Mouse (Mus musculus): Measurements from ENCODE around the gene Tceal6. TPM values are rescaled to one million over a fixed set of nuclear protein-coding genes. Genes with fewer than 3 reads are reported as not detected.
"Not testable (repeated sequence)": the region's sequence is repeated elsewhere in the genome, so short reads cannot be mapped to it uniquely, and the experiment has no call there.

Gene Tceal6
- not detected in 2 replicates for polyA plus RNA-seq (2015; fragmentation: Nextera tagmentation; extraction: Ambion mirVana)

- Histone ChIP-seq H3K27ac (ENCODE audit: low read depth) (no peak within 1 kb of the TSS), H3K36me3 (replicated peaks; ENCODE audit: insufficient read depth, low read length) (no peaks in the 10 kb centered on the region), H3K9me3 (ENCODE audit: low read length) (no peaks in the 10 kb centered on the region), H3K9ac (replicated peaks) (no peak within 1 kb of the TSS), H3K4me2 (ENCODE audit: low read depth, low read length) (no peak within 1 kb of the TSS), H3K27me3 (ENCODE audit: insufficient read depth, low read length) (no peaks in the 10 kb centered on the region; the same call in 1 of the 2 replicates), H3K4me1 (ENCODE audit: insufficient read depth) (no peaks in the 10 kb centered on the region), H3K4me3 (ENCODE audit: low read depth, low read length) (no peak within 1 kb of the TSS)
- no peak for ATAC-seq
- no peak for DNase-seq
- 20% methylated on average over 11 of the region's 13 CpGs for WGBS (ENCODE audit: insufficient replicate concordance)
- TF ChIP-seq EP300 (IDR thresholded peaks at IDR 0.05; ENCODE audit: low read depth) (no peak), CTCF (IDR thresholded peaks at IDR 0.05; ENCODE audit: low read depth) (no peak)
Measured at GRCm38 (mm10) chrX:135210436-135211221, at the start of gene Tceal6. Gene Tceal6 (minus strand): TSS chrX:135210687.

GRCm38 (mm10) chrX:135209773-135210435, 583 bp downstream of the Tceal6 start:
- not testable (repeated sequence) for ATAC-seq; H3K4me3 ChIP-seq (ENCODE audit: low read depth, low read length); H3K9me3 ChIP-seq (ENCODE audit: low read length); H3K4me2 ChIP-seq (ENCODE audit: low read depth, low read length); H3K27ac ChIP-seq (ENCODE audit: low read depth); H3K4me1 ChIP-seq (ENCODE audit: insufficient read depth); H3K36me3 ChIP-seq (replicated peaks; ENCODE audit: insufficient read depth, low read length); H3K9ac ChIP-seq (replicated peaks); DNase-seq; H3K27me3 ChIP-seq (ENCODE audit: insufficient read depth, low read length)
- WGBS (ENCODE audit: insufficient replicate concordance), result 33% methylated on average over 20 of the region's 21 CpGs

- H3K9ac ChIP-seq (replicated peaks); H3K4me3 ChIP-seq (ENCODE audit: low read depth, low read length); H3K27ac ChIP-seq (ENCODE audit: low read depth); H3K4me1 ChIP-seq (ENCODE audit: insufficient read depth); H3K4me2 ChIP-seq (ENCODE audit: low read depth, low read length); H3K27me3 ChIP-seq (ENCODE audit: insufficient read depth, low read length); DNase-seq; ATAC-seq; H3K36me3 ChIP-seq (replicated peaks; ENCODE audit: insufficient read depth, low read length); H3K9me3 ChIP-seq (ENCODE audit: low read length): not testable (repeated sequence)
- no CpG with 5 or more reads among the region's 6 CpGs for WGBS (ENCODE audit: insufficient replicate concordance)
Measured at GRCm38 (mm10) chrX:135189924-135190323, 20.6 kb downstream of the Tceal6 start.

DNA sequence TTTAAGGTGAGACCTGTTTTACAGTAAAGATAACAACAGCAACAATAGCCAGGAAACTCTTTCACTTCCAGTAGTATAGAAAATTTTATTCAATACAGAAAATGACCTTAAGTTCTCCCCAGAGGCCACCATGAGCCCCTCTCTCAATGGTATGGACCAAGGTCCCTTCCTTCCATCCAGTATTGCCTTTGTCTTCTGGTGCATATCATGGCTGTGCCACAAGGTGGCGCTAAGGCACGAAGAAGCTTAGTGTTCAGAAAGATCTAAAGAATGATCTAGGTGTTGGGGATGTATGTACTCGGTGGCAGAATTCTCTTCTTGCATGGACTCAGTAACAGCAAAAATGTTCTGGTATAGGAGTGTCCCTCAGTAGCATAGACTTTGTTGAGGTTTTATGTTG, 21.8 kb downstream of the Tceal6 start:
- not testable (repeated sequence) for DNase-seq; H3K27ac ChIP-seq (ENCODE audit: low read depth); ATAC-seq; H3K9me3 ChIP-seq (ENCODE audit: low read length); H3K4me1 ChIP-seq (ENCODE audit: insufficient read depth); H3K36me3 ChIP-seq (replicated peaks; ENCODE audit: insufficient read depth, low read length); H3K4me3 ChIP-seq (ENCODE audit: low read depth, low read length); H3K9ac ChIP-seq (replicated peaks); H3K27me3 ChIP-seq (ENCODE audit: insufficient read depth, low read length); H3K4me2 ChIP-seq (ENCODE audit: low read depth, low read length)
- no CpG with 5 or more reads among the region's 3 CpGs for WGBS (ENCODE audit: insufficient replicate concordance)

GRCm38 (mm10) chrX:135177532-135177931, 33.0 kb downstream of the Tceal6 start, which contains the start of gene Gm15023:
Gene Gm15023 (minus strand): TSS chrX:135177632.
- not testable (repeated sequence) for DNase-seq; H3K9ac ChIP-seq (replicated peaks); ATAC-seq; H3K9me3 ChIP-seq (ENCODE audit: low read length); H3K27me3 ChIP-seq (ENCODE audit: insufficient read depth, low read length); H3K27ac ChIP-seq (ENCODE audit: low read depth); H3K4me3 ChIP-seq (ENCODE audit: low read depth, low read length); H3K36me3 ChIP-seq (replicated peaks; ENCODE audit: insufficient read depth, low read length); H3K4me1 ChIP-seq (ENCODE audit: insufficient read depth); H3K4me2 ChIP-seq (ENCODE audit: low read depth, low read length)
- WGBS (ENCODE audit: insufficient replicate concordance), result no CpG with 5 or more reads among the region's 14 CpGs

Other genes with a start within 250 kb of the Tceal6 start
- 0.18 and 0.25 TPM in 2 replicates for gene Nxf2, start 245.9 kb downstream of the Tceal6 start, polyA plus RNA-seq (2015; fragmentation: Nextera tagmentation; extraction: Ambion mirVana)
- gene Zmat1, start 201.5 kb downstream of the Tceal6 start, polyA plus RNA-seq (2015; fragmentation: Nextera tagmentation; extraction: Ambion mirVana), result 1.8 and 1.9 TPM in 2 replicates
- not detected in 2 replicates for gene Gm15023, start 33.1 kb downstream of the Tceal6 start, polyA plus RNA-seq (2015; fragmentation: Nextera tagmentation; extraction: Ambion mirVana)
- not detected in 2 replicates for gene Pramel3, start 91.6 kb upstream of the Tceal6 start, polyA plus RNA-seq (2015; fragmentation: Nextera tagmentation; extraction: Ambion mirVana)
- gene Gm5128, start 162.6 kb upstream of the Tceal6 start, polyA plus RNA-seq (2015; fragmentation: Nextera tagmentation; extraction: Ambion mirVana), result not detected in 2 replicates
- gene Gm7903, start 223.1 kb upstream of the Tceal6 start, polyA plus RNA-seq (2015; fragmentation: Nextera tagmentation; extraction: Ambion mirVana), result not detected in 2 replicates

All from liver, postnatal 0 days (tissue).